Mouse (Mus musculus): Measurements from ENCODE around the gene Serpine3.
"Not testable (repeated sequence)": the region's sequence is repeated elsewhere in the genome, so short reads cannot be mapped to it uniquely, and the experiment has no call there.

The Serpine3 gene

GRCm38 (mm10) chr14:62663367-62663766 lies at the start of gene Serpine3:
TSS of gene Serpine3 (plus strand) at chr14:62663667.
- no peak for DNase-seq (ENCODE audit: low spot score in 2 of 2)

- no peak for DNase-seq (ENCODE audit: low spot score in 2 of 2)
These were observed 41.1 kb upstream of the Serpine3 start for GRCm38 (mm10) chr14:62622393-62622792.

DNA sequence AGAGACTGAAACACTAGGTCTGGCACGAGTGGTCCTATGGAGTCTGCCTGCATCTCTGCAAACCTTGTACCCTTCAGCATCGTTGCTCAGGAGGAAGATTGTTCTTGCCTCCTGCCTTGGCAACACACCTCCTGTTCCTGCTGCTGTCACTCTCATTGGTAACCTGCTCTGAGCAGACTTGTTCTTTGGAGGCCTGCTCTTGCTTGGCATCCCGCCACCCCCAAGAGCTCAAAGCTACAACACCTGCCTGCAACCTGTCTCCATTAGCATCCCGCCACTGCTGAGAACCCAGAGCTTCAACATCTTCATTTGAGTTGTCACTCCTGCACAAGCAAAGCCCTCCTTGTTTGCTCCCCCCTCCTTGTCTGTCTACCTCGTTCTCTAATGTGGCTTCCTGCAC lies 35.5 kb upstream of the Serpine3 start:
- DNase-seq (ENCODE audit: low spot score in 2 of 2): no peak

GRCm38 (mm10) chr14:62637436-62638344 lies 25.8 kb upstream of the Serpine3 start:
- peak in 1 of 2 experiments; percentile 23 for DNase-seq (ENCODE audit: low spot score in 2 of 2)

GRCm38 (mm10) chr14:62638345-62638702 lies 25.1 kb upstream of the Serpine3 start:
- DNase-seq (ENCODE audit: low spot score in 2 of 2): no peak

- DNase-seq (ENCODE audit: low spot score in 2 of 2): no peak
These were observed 24.4 kb upstream of the Serpine3 start for GRCm38 (mm10) chr14:62639111-62639510.

DNA sequence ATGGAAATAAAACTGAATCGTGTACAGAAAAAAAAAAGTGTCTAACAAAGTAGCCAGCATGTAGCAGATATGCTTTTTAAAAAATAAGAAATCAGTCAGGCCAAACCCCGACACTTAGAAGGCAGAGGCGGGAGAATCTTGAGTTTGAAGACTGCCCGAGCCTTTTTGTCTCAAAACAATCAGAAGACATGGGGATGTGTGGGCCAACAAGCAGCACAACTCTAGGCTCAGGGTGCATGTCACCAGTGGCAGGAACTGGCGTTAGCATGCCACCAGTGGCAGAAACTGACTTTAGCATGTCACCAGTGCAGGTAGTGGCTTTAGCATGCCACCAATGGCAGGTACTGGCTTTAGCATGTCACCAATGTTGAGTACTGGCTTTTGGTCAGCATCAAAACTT lies 23.9 kb upstream of the Serpine3 start:
- no peak for DNase-seq (ENCODE audit: low spot score in 2 of 2)

DNA sequence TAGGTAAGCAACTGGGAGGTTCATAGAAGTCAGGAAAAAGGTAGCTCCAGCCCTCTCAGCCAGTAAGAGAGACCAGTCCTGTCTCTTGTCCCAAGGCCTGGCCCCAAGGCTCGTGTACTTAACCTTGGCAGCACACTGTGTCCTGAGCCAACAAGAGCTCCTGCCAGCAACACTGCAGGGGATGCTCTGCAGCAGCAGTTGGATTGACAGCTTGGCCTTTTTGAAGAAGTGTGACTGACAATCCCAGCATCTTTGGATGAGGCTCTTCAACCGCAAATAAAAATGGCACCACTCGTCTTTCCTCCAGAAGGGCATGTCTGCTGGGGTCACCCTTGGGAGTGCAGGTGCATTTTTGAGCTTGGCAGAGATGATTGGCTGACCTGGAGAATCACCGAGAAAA lies 23.1 kb upstream of the Serpine3 start:
- no peak for DNase-seq (ENCODE audit: low spot score in 2 of 2)

DNA sequence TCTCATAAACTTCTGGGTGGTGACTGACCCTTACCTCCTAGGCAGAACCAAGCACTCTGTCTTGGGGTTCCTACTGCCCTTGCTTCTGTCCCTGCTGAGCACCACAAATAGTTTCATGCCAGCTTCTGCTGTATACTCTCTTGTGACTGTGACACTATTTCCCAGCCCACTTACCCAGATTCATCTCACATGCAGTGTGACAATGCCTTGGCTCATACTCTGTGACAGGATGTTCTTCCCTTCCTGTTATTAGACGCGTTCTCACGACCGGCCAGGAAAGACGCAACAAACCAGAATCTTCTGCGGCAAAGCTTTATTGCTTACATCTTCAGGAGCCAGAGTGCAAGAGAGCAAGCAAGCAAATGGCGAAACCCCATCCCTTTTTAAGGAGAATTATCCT lies 21.1 kb upstream of the Serpine3 start:
- not testable (repeated sequence) for DNase-seq (ENCODE audit: low spot score in 2 of 2)

DNA sequence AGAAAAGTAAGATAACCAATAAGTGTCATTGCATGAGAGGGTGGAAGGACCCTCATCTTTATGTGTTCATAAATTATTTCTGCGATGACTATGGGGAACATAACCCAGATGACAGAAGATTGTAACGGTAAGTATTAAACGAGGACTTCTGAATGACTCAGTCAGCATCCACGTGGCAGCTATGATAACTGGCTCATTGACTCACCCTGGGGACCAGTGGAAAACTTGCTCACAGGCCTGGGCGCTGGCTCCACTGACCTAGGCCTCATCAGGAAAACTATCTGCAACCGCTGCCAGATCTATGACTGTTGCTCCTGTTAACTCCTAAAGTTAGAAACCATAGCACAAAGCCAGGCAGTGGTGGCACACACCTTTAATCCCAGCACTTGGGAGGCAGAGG lies 15.1 kb upstream of the Serpine3 start:
- DNase-seq (ENCODE audit: low spot score in 2 of 2): no peak

GRCm38 (mm10) chr14:62650376-62650775 lies 13.1 kb upstream of the Serpine3 start:
- DNase-seq (ENCODE audit: low spot score in 2 of 2): no peak

DNA sequence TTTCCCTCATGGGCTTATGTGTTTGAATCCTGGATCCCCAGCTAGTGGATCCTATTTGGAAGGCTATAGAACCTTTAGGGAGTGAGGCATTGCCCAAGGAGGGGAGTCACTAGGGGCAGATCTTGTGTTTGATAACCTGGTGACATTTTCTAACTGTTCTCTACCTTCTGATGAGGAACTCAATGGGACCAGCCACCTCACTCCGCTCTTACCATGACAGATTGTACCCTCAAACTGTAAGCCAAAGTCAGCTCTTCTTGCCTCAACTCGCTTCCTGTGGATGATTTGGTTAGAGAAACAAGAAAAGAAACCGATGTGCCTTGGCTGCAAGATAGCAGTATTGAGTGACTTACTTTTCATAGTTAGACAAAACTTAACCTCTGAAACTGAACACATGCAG lies 11.7 kb upstream of the Serpine3 start:
- no peak for DNase-seq (ENCODE audit: low spot score in 2 of 2)

- no peak for DNase-seq (ENCODE audit: low spot score in 2 of 2)
These were observed 7.5 kb upstream of the Serpine3 start for GRCm38 (mm10) chr14:62655996-62656395.

GRCm38 (mm10) chr14:62657469-62657868 lies 6.0 kb upstream of the Serpine3 start:
- no peak for DNase-seq (ENCODE audit: low spot score in 2 of 2)

- DNase-seq (ENCODE audit: low spot score in 2 of 2): no peak
These were observed 1.1 kb upstream of the Serpine3 start for GRCm38 (mm10) chr14:62662381-62662780.

- no peak for DNase-seq (ENCODE audit: low spot score in 2 of 2)
These were observed 1.7 kb downstream of the Serpine3 start for GRCm38 (mm10) chr14:62664976-62665673.

- DNase-seq (ENCODE audit: low spot score in 2 of 2): no peak
These were observed 10.2 kb downstream of the Serpine3 start for GRCm38 (mm10) chr14:62673646-62674045.

DNA sequence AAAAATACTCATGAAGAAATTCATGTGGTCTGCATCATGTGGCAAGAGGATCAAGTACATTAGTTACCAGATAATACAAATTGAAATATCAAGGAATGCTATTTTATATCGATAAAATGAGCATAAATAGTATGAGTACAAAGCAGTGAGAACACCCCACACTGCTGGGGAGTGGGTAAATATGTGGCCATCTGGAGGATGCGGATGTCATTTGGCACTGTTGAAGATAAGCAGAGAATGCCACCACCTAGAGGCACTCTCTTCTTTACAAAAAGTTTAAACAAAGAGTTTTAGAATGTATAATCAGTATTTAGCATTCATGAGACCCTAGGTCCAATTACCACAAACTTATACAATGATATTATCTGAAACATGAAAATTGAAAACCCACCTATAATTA lies 54.7 kb downstream of the Serpine3 start:
- DNase-seq (ENCODE audit: low spot score in 2 of 2): no peak

DNA sequence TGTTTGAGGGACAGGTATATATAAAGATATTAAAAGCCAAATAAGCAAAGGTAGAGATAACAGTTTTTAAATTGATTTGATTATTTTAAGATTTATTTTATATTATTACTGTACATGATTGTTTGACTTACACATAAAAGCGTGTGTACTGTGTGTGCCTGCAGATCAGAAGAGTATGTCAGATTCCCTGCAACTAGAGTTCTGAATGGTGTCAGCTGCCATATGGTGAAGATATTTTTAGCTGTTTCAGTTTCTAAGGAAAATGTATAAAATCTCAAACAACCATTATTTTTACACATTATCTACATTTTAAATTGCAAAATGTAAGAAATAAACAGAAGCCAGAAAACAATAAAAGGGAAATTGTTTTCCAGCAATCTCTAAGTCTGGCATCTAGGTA lies 58.2 kb downstream of the Serpine3 start:
- DNase-seq (ENCODE audit: low spot score in 2 of 2): no peak

DNA sequence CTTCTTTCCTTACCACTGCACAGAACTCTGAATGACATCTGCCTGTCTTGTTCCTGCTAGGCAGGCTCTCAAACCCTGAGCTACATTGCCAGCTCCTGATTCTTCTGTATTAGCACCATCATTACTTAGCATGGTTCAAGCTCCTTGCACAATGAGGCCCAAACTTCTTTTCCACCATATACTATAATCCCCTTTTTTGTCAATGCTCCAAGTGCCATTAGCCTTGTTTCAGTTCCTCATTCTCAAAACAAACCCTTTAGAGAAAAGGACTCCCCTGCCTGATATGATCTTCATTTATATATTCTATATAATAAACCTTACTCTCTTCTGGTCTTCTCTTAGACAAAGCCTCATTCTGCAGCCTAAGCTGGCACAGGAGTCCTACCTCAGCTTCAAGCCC lies 61.1 kb downstream of the Serpine3 start:
- no peak for DNase-seq (ENCODE audit: low spot score in 2 of 2)

GRCm38 (mm10) chr14:62731902-62732301 lies 68.4 kb downstream of the Serpine3 start:
- no peak for DNase-seq (ENCODE audit: low spot score in 2 of 2)

DNA sequence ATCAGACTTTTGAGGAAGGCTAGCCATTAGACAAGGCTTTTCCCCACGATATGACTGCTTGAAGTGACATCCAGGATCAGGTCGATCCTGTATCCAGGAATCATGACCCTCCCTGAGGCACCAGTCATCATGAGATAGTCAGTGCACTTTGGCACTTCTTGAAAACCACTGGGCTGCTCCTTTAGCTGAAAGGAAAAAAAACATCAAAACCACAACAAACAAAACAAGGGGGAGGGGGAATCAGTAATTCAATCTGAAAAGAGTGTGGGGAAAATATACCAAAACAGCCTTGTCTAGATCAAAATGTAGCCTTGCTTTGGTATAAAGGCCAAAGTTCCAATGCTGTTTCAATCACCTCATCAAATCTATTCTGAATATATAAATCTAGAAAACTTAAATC lies 70.2 kb downstream of the Serpine3 start:
- no peak for DNase-seq (ENCODE audit: low spot score in 2 of 2)

DNA sequence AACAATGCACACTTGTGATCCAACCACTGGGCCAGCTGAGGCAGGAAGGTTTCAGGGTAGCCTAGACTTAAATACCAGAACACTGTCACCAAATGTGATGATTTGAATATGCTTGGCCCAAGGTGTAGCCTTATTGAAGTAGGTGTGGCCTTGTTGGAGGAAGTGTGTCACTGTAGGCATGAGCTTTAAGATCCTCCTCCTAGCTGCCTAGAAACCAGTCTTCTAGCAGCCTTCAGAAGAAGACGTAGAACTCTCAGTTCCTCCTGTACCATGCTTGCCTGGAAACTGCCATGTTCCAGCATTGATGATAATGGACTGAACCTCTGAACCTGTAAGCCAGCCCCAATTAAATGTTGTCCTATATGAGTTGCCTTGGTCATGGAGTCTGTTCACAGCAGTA lies 72.2 kb downstream of the Serpine3 start:
- no peak for DNase-seq (ENCODE audit: low spot score in 2 of 2)

Measured in frontal cortex, postnatal 25 days (tissue).